Mouse (Mus musculus): ENCODE results near the gene Lrrc31.

DNA sequence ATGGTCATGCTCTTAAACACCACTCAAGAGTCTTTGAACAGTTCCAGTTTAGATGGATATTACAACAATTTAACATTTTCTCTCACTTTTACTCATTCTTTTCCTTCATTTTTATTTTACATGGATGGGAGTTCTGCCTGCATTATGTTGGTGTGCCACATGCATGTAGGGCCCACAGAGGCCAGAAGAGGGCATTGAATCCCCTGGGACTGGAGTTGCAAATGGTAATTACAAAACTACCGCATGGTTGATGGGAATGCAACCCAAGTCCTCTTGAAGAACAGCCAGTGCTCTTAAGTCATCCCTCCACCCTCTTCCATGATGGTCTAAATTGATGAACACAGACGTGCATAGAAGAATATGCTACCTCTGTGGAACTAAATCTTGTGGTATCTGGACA lies 22.8 kb upstream of the Lrrc31 start:
- no peak for TF ChIP-seq CTCF (IDR thresholded peaks at IDR 0.05; ENCODE audit: control insufficient read depth, insufficient read depth, insufficient read length)
- no peak for TF ChIP-seq MYOD1 (IDR thresholded peaks at IDR 0.05; ENCODE audit: control insufficient read depth, insufficient read length, low read depth)
- no peak for TF ChIP-seq FOSL1 (IDR thresholded peaks at IDR 0.05; ENCODE audit: insufficient read depth, low read length, poor library complexity, severe bottlenecking)
- TF ChIP-seq MAX (IDR thresholded peaks at IDR 0.05): no peak
- TF ChIP-seq USF1 (IDR thresholded peaks at IDR 0.05; ENCODE audit: low read depth): no peak
